Mouse (Mus musculus) kidney, postnatal 0 days (tissue): ENCODE measurements at regions not wholly inside any gene's neighbourhood (a gene's known extent, or its start where the extent isn't known, plus 50 kb on each side); places are given as distances from the start of the nearest gene placed in this dataset.

ENCODE experiments used
- ATAC-seq: fragments of 200-750 bp; cut with Nextera tagmentation; replicated peaks from 2 replicates; pipeline ENCODE4 v1.8.0; 2017; ENCODE audit warnings: low read depth, moderate number of reproducible peaks, moderate TSS enrichment, moderate library complexity; ENCODE audit not compliant: low FRiP score
- DNase-seq: peaks from one replicate; pipeline ENCODE4 v3.0.0-alpha.2; 2016; ENCODE audit warnings: low spot score
- H3K27ac ChIP-seq: fragments of 300-500 bp; sonication (generic); 2 replicates; pipeline ENCODE4 v1.5.1; 2014; ENCODE audit warnings: mild to moderate bottlenecking
- H3K27me3 ChIP-seq: fragments of 300-500 bp; sonication (generic); 2 replicates; pipeline ENCODE4 v1.6.1; 2014; ENCODE audit warnings: low read length, mixed read lengths; ENCODE audit not compliant: insufficient read depth
- H3K36me3 ChIP-seq: fragments of 300-500 bp; sonication (generic); 2 replicates; pipeline ENCODE4 v1.6.1; 2014; ENCODE audit warnings: low read length, mixed read lengths; ENCODE audit not compliant: insufficient read depth
- H3K4me1 ChIP-seq: fragments of 300-500 bp; sonication (generic); replicated peaks from 2 replicates; pipeline ENCODE4 v1.6.1; 2014; ENCODE audit warnings: antibody characterized with exemption, low read length, mixed read lengths; ENCODE audit not compliant: insufficient read depth
- H3K4me2 ChIP-seq: fragments of 300-500 bp; sonication (generic); 2 replicates; pipeline ENCODE4 v1.6.1; 2014; ENCODE audit warnings: mild to moderate bottlenecking, low read length, moderate library complexity, mixed read lengths
- H3K4me3 ChIP-seq: fragments of 300-500 bp; sonication (generic); replicated peaks from 2 replicates; pipeline ENCODE4 v1.5.1; 2014; ENCODE audit warnings: low read depth, low read length
- H3K9ac ChIP-seq: fragments of 300-500 bp; sonication (generic); 2 replicates; pipeline ENCODE4 v1.6.1; 2014; ENCODE audit warnings: low read depth, low read length
- H3K9me3 ChIP-seq: fragments of 300-500 bp; sonication (generic); replicated peaks from 2 replicates; pipeline ENCODE4 v1.6.1; 2016; ENCODE audit warnings: low read length, inconsistent platforms, mixed read lengths
- CTCF ChIP-seq: IDR thresholded peaks from 2 replicates; pipeline ENCODE4 v1.5.1; 2016; ENCODE audit warnings: antibody characterized with exemption, low read depth, mild to moderate bottlenecking, moderate library complexity
- WGBS: fragments of 180-500 bp; shearing (Covaris S2); extraction: QIAGEN DNeasy Blood & Tissue Kit; methylation state at CpG from one replicate; pipeline ENCODE4 v1.1.7; 2014; 5-methylcytosine and 5-hydroxymethylcytosine counted together

- no peaks in the 10 kb centered on the region for H3K9me3 ChIP-seq
- no peak for ATAC-seq
- H3K27me3 ChIP-seq = no peaks in the 10 kb centered on the region
- no peak for DNase-seq
- no peak overlapping the region for H3K27ac ChIP-seq
- H3K9ac ChIP-seq = no peak overlapping the region
- H3K4me3 ChIP-seq = no peak overlapping the region
- no peak for TF ChIP-seq CTCF
- no peak overlapping the region for H3K4me2 ChIP-seq
- H3K4me1 ChIP-seq = no peaks in the 10 kb centered on the region
- 36% methylated on average over 11 of the region's 11 CpGs for WGBS
- H3K36me3 ChIP-seq = no peaks in the 10 kb centered on the region
These were observed 54.4 kb upstream of the Calcoco1 start for GRCm38 (mm10) chr15:102776218-102776850.

DNA sequence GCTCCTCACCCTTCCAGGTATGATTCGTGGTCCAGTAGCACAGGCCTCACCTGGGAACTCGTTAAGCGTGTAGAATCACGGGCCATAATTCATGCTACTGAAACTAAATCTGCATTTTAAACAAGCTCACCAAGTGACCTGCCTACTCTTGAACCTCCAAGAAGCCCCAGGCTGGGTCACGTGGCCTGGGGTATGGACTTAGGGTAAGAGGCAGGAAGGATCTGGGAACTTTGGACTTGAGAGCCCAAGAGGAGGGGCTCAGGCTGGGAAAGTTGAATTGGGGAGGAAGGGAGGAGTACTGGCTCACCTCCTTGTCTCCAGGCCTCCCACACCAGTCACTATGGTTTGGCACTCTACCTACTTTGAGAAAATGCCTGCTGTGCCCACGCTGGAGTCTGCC is 58.6 kb upstream of the Calcoco1 start:
- H3K27ac ChIP-seq = no peak overlapping the region
- H3K4me2 ChIP-seq = no peak overlapping the region
- H3K9ac ChIP-seq = no peak overlapping the region
- no peak for TF ChIP-seq CTCF
- 61% methylated on average over 6 of the region's 6 CpGs for WGBS
- H3K9me3 ChIP-seq = no peaks in the 10 kb centered on the region
- no peaks in the 10 kb centered on the region for H3K27me3 ChIP-seq
- no peaks in the 10 kb centered on the region for H3K36me3 ChIP-seq
- ATAC-seq = 0 out of 2 replicates have a peak, but pooled peaks have one; percentile 57
- DNase-seq = no peak
- no peak overlapping the region for H3K4me3 ChIP-seq
- no peaks in the 10 kb centered on the region for H3K4me1 ChIP-seq

DNA sequence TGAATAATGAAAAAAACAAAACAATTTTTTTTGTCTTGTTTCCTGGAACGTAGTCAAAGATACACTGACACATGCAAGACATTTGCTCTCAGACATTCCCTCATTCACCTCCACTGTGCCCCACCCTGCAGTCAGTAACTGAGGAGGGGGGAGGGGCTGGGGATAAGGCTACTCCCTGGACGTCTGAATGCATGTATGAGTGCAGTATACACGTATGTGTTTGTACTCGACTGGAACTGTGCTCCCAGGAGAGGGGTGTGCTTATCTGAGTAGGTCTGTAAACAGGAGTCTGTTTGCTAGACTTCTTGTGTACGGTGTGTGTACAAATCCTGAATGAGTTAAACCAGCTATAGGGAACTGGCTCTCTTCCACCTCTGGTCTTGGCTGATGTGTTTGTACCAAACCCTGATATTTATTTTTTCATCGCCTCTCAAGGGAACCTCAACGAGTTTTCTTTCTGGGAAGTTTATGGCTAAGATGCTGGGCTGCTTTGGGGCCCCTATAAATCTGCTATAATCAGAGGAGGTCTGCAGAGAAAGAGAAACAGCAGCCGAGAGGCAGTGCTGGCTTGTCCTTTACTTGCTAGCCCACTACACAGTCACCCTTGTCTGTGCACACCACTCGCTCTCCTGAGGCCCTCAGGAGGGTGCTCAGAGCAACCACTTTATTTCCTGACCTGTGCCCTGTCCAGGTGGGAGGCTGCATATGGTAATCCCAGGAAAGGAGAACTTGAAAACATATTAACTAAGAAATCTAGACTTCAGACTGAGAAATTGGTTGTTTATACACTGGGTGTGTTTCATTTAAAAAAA is 61.2 kb upstream of the Calcoco1 start:
- H3K27ac ChIP-seq = peak overlapping the region; percentile 39; the same call in 1 of the 2 replicates

GRCm38 (mm10) chr15:102785055-102785820 is 63.3 kb upstream of the Calcoco1 start:
- Histone ChIP-seq H3K9ac (no peak overlapping the region), H3K36me3 (no peaks in the 10 kb centered on the region), H3K4me3 (no peak overlapping the region), H3K27me3 (no peaks in the 10 kb centered on the region; the same call in 1 of the 2 replicates), H3K4me1 (no peaks in the 10 kb centered on the region), H3K9me3 (no peaks in the 10 kb centered on the region), H3K27ac (no peak overlapping the region), H3K4me2 (no peak overlapping the region)
- WGBS = 38% methylated on average over 10 of the region's 10 CpGs
- ATAC-seq (no peak), DNase-seq (peak; percentile 86)
- TF ChIP-seq CTCF = peak; percentile 81

More for the DNA sequence above, 61.2 kb upstream of the Calcoco1 start:
- WGBS = 26% methylated on average over 9 of the region's 9 CpGs
- TF ChIP-seq CTCF = no peak
- Histone ChIP-seq H3K9ac (no peak overlapping the region), H3K4me2 (0 out of 2 replicates have a peak overlapping the region, but pooled peaks have one; percentile 7), H3K9me3 (no peaks in the 10 kb centered on the region), H3K4me1 (no peaks in the 10 kb centered on the region), H3K36me3 (no peaks in the 10 kb centered on the region), H3K27me3 (no peaks in the 10 kb centered on the region; the same call in 1 of the 2 replicates), H3K4me3 (no peak overlapping the region)
- ATAC-seq = peak; percentile 57; the same call in 1 of the 2 replicates
- peak; percentile 69 for DNase-seq

DNA sequence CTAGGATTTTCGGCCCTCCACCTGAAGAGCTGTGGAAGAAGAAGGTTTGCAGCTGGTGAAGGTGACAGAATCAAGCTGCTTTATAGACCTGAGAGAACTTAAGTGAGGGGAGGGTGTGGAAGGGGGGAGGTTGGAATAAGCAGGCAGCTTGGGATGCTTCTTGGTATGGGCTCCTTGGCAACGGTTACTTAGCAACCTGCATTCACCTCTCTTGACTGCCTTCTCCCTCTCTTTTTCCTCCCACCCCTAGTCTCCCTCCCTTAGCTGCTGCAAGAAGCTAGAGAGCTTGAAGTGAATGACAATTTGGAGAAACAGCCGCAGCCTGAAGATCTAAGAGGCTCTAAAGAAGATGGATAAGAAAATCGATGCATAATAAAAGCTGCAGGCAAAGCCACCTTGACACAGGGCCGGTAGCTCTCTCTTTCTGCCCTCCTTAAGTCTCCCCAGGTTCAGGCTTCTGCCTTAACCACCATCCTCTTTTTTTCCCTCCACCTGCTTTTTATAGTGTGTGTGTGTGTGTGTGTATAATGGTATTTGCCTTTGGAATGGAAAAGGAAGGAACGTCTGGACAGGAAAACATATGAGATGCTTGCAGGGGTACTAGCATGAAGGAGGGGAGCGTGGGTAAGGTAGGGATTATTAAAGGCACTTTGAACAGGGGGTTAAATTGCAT is 67.0 kb upstream of the Calcoco1 start:
- ATAC-seq (no peak), DNase-seq (no peak)
- Histone ChIP-seq H3K4me3 (no peak overlapping the region), H3K36me3 (no peaks in the 10 kb centered on the region), H3K4me2 (no peak overlapping the region), H3K9ac (no peak overlapping the region), H3K4me1 (no peaks in the 10 kb centered on the region), H3K27ac (no peak overlapping the region), H3K9me3 (no peaks in the 10 kb centered on the region), H3K27me3 (no peaks in the 10 kb centered on the region; the same call in 1 of the 2 replicates)
- 43% methylated on average over 7 of the region's 7 CpGs for WGBS
- no peak for TF ChIP-seq CTCF
